Mouse (Mus musculus) midbrain, embryonic 13.5 days (tissue): ENCODE results near the gene 4930563M21Rik. TPM values are rescaled to one million over a fixed set of nuclear protein-coding genes. Genes with fewer than 3 reads are reported as not detected.

Source experiments
- ATAC-seq: fragments of 200-750 bp; cut with Nextera tagmentation; 2 replicates; pipeline ENCODE4 v1.8.0; 2017; ENCODE audit warnings: mild to moderate bottlenecking, moderate TSS enrichment, moderate library complexity
- H3K27ac ChIP-seq: fragments of 300-500 bp; sonication (generic); 2 replicates; pipeline ENCODE4 v1.5.1; 2015; ENCODE audit warnings: inconsistent platforms, mild to moderate bottlenecking, moderate library complexity
- H3K27me3 ChIP-seq: fragments of 300-500 bp; sonication (generic); 2 replicates; pipeline ENCODE4 v1.6.1; 2015; ENCODE audit warnings: mild to moderate bottlenecking, inconsistent platforms
- H3K36me3 ChIP-seq: fragments of 300-500 bp; sonication (generic); 2 replicates; pipeline ENCODE4 v1.6.1; 2015; ENCODE audit warnings: mild to moderate bottlenecking, inconsistent platforms
- H3K4me1 ChIP-seq: fragments of 300-500 bp; sonication (generic); replicated peaks from 2 replicates; pipeline ENCODE4 v1.6.1; 2015; ENCODE audit warnings: inconsistent platforms
- H3K4me2 ChIP-seq: fragments of 300-500 bp; sonication (generic); replicated peaks from 2 replicates; pipeline ENCODE4 v1.6.1; 2015; ENCODE audit warnings: moderate library complexity, mild to moderate bottlenecking, inconsistent platforms
- H3K4me3 ChIP-seq: fragments of 300-500 bp; sonication (generic); replicated peaks from 2 replicates; pipeline ENCODE4 v1.5.1; 2015; ENCODE audit warnings: mild to moderate bottlenecking, inconsistent platforms
- H3K9ac ChIP-seq: fragments of 300-500 bp; sonication (generic); replicated peaks from 2 replicates; pipeline ENCODE4 v1.6.1; 2015; ENCODE audit warnings: mild to moderate bottlenecking, inconsistent platforms
- H3K9me3 ChIP-seq: fragments of 300-500 bp; sonication (generic); 2 replicates; pipeline ENCODE4 v1.6.1; 2016; ENCODE audit warnings: mild to moderate bottlenecking, inconsistent platforms
- WGBS: fragments of 180-500 bp; shearing (Covaris S2); methylation state at CpG from one replicate; pipeline ENCODE4 v1.1.7; 2015; 5-methylcytosine and 5-hydroxymethylcytosine counted together
- polyA plus RNA-seq: library from polyadenylated mRNA; unstranded; fragments of >200 nt; fragmentation: Nextera tagmentation; extraction: Ambion mirVana; gene quantifications from 2 replicates; pipeline ENCODE4 v1.2.1, GENCODE M21; 2015

4930563M21Rik gene
- polyA plus RNA-seq, 1 experiment from 2014 or later: not detected

DNA sequence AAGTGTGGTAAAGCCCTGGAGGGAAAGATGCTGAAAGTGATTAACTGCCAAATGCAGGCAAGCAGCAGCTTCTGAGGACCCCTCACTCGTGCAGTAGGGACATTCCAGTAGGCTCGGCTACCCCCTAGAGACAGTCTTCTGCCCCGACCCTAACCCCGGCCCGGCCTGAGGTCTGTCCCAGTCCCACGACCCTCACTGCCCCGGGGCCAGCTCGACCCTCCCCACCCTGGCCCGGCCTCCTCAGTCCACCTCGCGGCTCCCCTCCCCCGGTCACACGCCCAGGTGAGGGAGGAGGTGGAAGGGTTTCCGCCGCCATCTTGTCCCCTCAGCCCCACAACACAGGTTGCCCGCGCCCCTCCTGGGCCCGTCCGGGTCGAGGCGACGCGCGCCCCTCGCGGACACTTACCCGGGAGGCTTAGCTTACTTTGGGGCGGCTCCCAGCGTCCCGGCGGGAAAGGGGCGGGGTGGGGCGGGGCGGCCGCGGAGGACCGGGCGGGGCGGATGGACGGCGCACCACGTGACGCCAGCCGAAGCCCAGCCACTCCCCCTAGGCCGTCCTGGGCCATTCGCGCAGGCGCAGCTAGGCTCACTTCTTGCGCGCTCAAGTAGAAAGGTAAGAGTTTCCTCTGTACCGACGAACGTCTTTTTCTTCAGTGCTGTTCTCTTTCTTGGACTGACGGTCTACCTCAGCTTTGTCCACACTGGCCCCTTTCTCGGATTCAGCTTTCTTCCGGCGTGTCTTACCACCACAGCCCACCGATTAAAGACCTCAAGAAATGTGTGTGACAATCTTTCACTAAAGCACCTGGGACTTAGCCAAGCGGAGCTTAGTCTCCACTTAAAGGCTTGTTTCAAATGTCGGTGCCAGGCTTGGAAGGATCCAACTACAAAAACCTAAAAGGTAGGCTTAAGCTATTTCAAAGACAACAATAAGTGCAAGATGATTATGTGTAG lies 72.4 kb downstream of the 4930563M21Rik start, which contains the start of gene Scaper:
TSS of gene Scaper (minus strand) at position 456 of the 954 bp plus-strand sequence.
- H3K4me3 ChIP-seq: peak within 1 kb of the TSS; percentile 73
- peak within 1 kb of the TSS; percentile 80 for H3K9ac ChIP-seq
- peak within 1 kb of the TSS; percentile 60 for H3K4me2 ChIP-seq
- ATAC-seq: peak; percentile 97
- WGBS: under 1% methylated on average over 56 of the region's 60 CpGs
- no peaks in the 10 kb centered on the region for H3K9me3 ChIP-seq
- H3K36me3 ChIP-seq: no peaks in the 10 kb centered on the region
- H3K4me1 ChIP-seq: peaks cover 27% of the 10 kb centered on the region
- peak within 1 kb of the TSS; percentile 86 for H3K27ac ChIP-seq
- no peaks in the 10 kb centered on the region for H3K27me3 ChIP-seq

DNA sequence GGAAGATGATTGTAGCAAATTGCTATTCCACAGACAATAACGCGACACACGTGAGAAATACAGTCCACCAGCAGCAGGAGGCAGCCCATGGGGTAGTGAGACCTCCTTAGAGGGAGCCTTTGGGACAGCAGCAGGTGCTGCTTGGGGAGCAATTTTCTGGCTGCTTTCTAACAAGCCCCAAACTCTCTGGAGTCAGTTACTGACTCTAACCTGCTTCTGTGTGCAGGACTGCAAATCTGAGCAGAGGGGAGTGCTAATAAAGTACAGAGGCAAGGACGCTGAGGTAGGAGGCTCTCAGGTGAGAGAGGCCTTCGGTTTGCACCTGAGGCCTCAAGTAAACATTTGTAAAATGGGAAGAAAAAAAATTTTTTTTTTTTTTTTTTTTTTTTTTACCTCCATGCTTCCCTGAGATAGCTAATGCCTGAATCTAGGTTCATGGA lies 73.1 kb downstream of the 4930563M21Rik start:
- H3K9ac ChIP-seq: peak overlapping the region; percentile 80
- peak overlapping the region; percentile 60 for H3K4me2 ChIP-seq
- H3K4me1 ChIP-seq: peaks cover 27% of the 10 kb centered on the region
- H3K36me3 ChIP-seq: no peaks in the 10 kb centered on the region
- no peaks in the 10 kb centered on the region for H3K27me3 ChIP-seq
- peak overlapping the region; percentile 86 for H3K27ac ChIP-seq
- ATAC-seq: peak; percentile 28; the same call in 1 of the 2 replicates
- H3K9me3 ChIP-seq: no peaks in the 10 kb centered on the region
- H3K4me3 ChIP-seq: peak overlapping the region; percentile 73
- 37% methylated on average over 5 of the region's 5 CpGs for WGBS

DNA sequence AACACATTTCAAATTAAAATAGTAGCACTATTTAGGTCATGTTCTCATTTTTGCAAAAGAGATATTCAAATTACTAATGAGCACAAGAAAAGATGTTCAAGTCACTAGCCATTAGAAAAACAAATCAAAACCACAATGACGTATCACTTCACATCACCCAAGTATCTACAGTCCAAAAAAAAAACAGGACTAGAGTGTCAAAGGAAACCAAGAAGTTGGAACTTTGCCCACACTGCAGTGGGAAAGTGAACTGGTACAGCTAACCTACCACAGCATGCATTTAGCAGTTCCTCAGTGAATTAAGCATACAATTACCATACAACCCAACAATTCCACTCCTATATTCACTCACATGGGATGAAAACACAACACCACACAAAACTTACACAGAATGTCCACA lies 77.9 kb downstream of the 4930563M21Rik start:
- Histone ChIP-seq H3K4me1 (peaks cover 17% of the 10 kb centered on the region), H3K4me3 (no peak overlapping the region), H3K27ac (no peak overlapping the region), H3K36me3 (no peaks in the 10 kb centered on the region), H3K9me3 (no peaks in the 10 kb centered on the region), H3K4me2 (no peak overlapping the region), H3K27me3 (no peaks in the 10 kb centered on the region), H3K9ac (no peak overlapping the region)
- ATAC-seq: no peak
- 89% methylated on average over 1 of the region's 1 CpGs for WGBS

DNA sequence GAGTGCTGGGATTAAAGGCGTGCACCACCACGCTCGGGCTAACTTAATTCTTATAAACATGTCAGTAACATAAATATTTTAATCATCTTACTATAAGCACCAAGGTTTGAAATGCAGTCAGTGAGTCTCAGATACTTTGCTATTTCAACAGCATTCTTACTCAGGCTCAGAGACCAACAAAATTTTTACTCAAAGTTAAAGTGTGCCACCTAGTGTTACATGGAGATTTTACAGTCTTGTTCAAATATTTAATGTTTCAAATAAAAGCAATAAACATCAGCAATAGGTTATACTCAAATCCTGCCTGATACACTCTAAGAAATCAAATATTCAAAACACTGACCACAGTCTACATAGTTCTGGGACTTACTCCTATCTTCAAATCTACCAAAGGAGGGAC lies 91.8 kb downstream of the 4930563M21Rik start:
- Histone ChIP-seq H3K4me2 (no peak overlapping the region), H3K9me3 (no peaks in the 10 kb centered on the region), H3K4me1 (no peaks in the 10 kb centered on the region), H3K9ac (no peak overlapping the region), H3K27me3 (no peaks in the 10 kb centered on the region), H3K36me3 (no peaks in the 10 kb centered on the region), H3K27ac (no peak overlapping the region), H3K4me3 (no peak overlapping the region)
- 66% methylated on average over 3 of the region's 3 CpGs for WGBS
- ATAC-seq: no peak

DNA sequence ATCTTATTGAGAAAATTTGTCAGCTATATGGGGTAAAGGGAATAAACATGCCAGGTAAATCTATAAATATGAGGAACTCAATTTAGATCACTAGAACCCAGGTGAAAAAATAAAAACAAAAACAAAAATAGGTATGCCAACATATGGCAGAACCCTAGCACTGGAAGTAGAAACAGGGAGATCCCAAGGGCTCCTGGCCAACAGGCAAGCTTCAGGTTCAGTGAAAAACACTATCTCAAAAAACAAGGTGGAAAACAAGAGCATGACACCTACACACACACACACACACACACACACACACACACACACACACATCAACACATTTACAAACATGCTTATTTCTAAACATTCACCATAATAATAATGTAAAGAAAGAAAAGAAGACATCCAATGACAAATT lies 93.6 kb downstream of the 4930563M21Rik start:
- H3K27ac ChIP-seq: no peak overlapping the region
- no peak overlapping the region for H3K4me2 ChIP-seq
- no peaks in the 10 kb centered on the region for H3K27me3 ChIP-seq
- H3K4me1 ChIP-seq: no peaks in the 10 kb centered on the region
- H3K4me3 ChIP-seq: no peak overlapping the region
- no peaks in the 10 kb centered on the region for H3K9me3 ChIP-seq
- no peak overlapping the region for H3K9ac ChIP-seq
- ATAC-seq: no peak
- no peaks in the 10 kb centered on the region for H3K36me3 ChIP-seq

Other genes with a start within 250 kb of the 4930563M21Rik start
- 38.6 and 43.3 TPM in 2 replicates for gene Scaper, start 72.4 kb downstream of the 4930563M21Rik start, polyA plus RNA-seq
- 342 and 356 TPM in 2 replicates for gene Rcn2, start 31.3 kb upstream of the 4930563M21Rik start, polyA plus RNA-seq
- 0.31 and 0.96 TPM in 2 replicates for gene Pstpip1, start 79.4 kb upstream of the 4930563M21Rik start, polyA plus RNA-seq
- 587 and 592 TPM in 2 replicates for gene Tspan3, start 154.9 kb upstream of the 4930563M21Rik start, polyA plus RNA-seq